7 mouse cellular contexts compared by ENCODE assay signal in the genomic region with DNA sequence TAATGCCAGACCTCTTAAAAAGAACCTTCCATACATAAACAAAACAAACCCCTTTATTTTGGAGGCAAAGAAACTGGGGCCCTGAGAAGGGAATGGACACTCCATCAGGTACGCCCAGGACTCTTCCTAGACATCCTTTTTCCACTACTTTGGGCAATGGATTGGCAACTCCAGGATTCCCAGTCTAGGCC. TPM values are rescaled to one million over a fixed set of nuclear protein-coding genes. Genes with fewer than 3 reads are reported as not detected.
DNase-seq lines count a peak whose midpoint lies in the region; ATAC-seq lines count a peak whose summit lies in the region.

A gene (minus strand): TSS at position 67 of the 191 bp plus-strand sequence.

- H3K27ac ChIP-seq in lung, embryonic 15.5 days: peak within 1 kb of the TSS; percentile 97
- H3K27ac ChIP-seq in embryonic facial prominence, embryonic 12.5 days: peak within 1 kb of the TSS; percentile 77
- peak within 1 kb of the TSS; percentile 95 for H3K27ac ChIP-seq in intestine, embryonic 15.5 days
- peak within 1 kb of the TSS; percentile 97 for H3K27ac ChIP-seq in neural tube, embryonic 15.5 days (replicated peaks)

- no peak for ATAC-seq in lung, embryonic 15.5 days (ENCODE audit: borderline replicate concordance, extremely low read depth, low FRiP score, low TSS enrichment)
- ATAC-seq in embryonic facial prominence, embryonic 12.5 days (ENCODE audit: insufficient number of reproducible peaks, insufficient read depth, low FRiP score, low TSS enrichment): no peak
- no peak for ATAC-seq in intestine, embryonic 15.5 days
- no peak for ATAC-seq in neural tube, embryonic 15.5 days (ENCODE audit: low FRiP score)

- 9% methylated on average over 1 of the region's 1 CpGs for WGBS in lung, embryonic 15.5 days
- 24% methylated on average over 1 of the region's 1 CpGs for WGBS in embryonic facial prominence, embryonic 12.5 days
- WGBS in intestine, embryonic 15.5 days: 7% methylated on average over 1 of the region's 1 CpGs
- WGBS in neural tube, embryonic 15.5 days: 22% methylated on average over 1 of the region's 1 CpGs

- H3K4me1 ChIP-seq in lung, embryonic 15.5 days: peaks cover 47% of the 10 kb centered on the region
- peaks cover 35% of the 10 kb centered on the region for H3K4me1 ChIP-seq in embryonic facial prominence, embryonic 12.5 days
- H3K4me1 ChIP-seq in intestine, embryonic 15.5 days (replicated peaks): peaks cover 41% of the 10 kb centered on the region
- peaks cover 56% of the 10 kb centered on the region for H3K4me1 ChIP-seq in neural tube, embryonic 15.5 days

- no peak for DNase-seq in lung, postnatal 36 days
- no peak for DNase-seq in embryo, embryonic 10.5 days (ENCODE audit: low spot score)
- no peak for DNase-seq in gastrocnemius, adult 18-20 months (ENCODE audit: low spot score)

- H3K4me3 ChIP-seq in lung, embryonic 15.5 days: peak within 1 kb of the TSS; percentile 86
- peak within 1 kb of the TSS; percentile 79 for H3K4me3 ChIP-seq in embryonic facial prominence, embryonic 12.5 days
- peak within 1 kb of the TSS; percentile 87 for H3K4me3 ChIP-seq in intestine, embryonic 15.5 days (replicated peaks)
- peak within 1 kb of the TSS; percentile 98 for H3K4me3 ChIP-seq in neural tube, embryonic 15.5 days (replicated peaks)

- H3K36me3 ChIP-seq in lung, embryonic 15.5 days: peaks cover 11% of the 10 kb centered on the region
- peaks cover 9% of the 10 kb centered on the region for H3K36me3 ChIP-seq in embryonic facial prominence, embryonic 12.5 days
- H3K36me3 ChIP-seq in intestine, embryonic 15.5 days: peaks cover 4% of the 10 kb centered on the region; the same call in 1 of the 2 replicates
- no peaks in the 10 kb centered on the region for H3K36me3 ChIP-seq in neural tube, embryonic 15.5 days

- H3K9me3 ChIP-seq in lung, embryonic 15.5 days: no peaks in the 10 kb centered on the region
- H3K9me3 ChIP-seq in embryonic facial prominence, embryonic 12.5 days: no peaks in the 10 kb centered on the region
- H3K9me3 ChIP-seq in intestine, embryonic 15.5 days: no peaks in the 10 kb centered on the region
- H3K9me3 ChIP-seq in neural tube, embryonic 15.5 days (replicated peaks): no peaks in the 10 kb centered on the region

- peak within 1 kb of the TSS; percentile 88 for H3K4me2 ChIP-seq in lung, embryonic 15.5 days
- H3K4me2 ChIP-seq in embryonic facial prominence, embryonic 12.5 days (replicated peaks): peak within 1 kb of the TSS; percentile 57
- H3K4me2 ChIP-seq in intestine, embryonic 15.5 days (replicated peaks): peak within 1 kb of the TSS; percentile 63
- H3K4me2 ChIP-seq in neural tube, embryonic 15.5 days: peak within 1 kb of the TSS; percentile 78

- H3K9ac ChIP-seq in lung, embryonic 15.5 days: peak within 1 kb of the TSS; percentile 86
- H3K9ac ChIP-seq in embryonic facial prominence, embryonic 12.5 days: peak within 1 kb of the TSS; percentile 71
- H3K9ac ChIP-seq in intestine, embryonic 15.5 days: peak within 1 kb of the TSS; percentile 79
- peak within 1 kb of the TSS; percentile 96 for H3K9ac ChIP-seq in neural tube, embryonic 15.5 days (replicated peaks)

- H3K27me3 ChIP-seq in lung, embryonic 15.5 days: peaks cover 4% of the 10 kb centered on the region; the same call in 1 of the 2 replicates
- 0 out of 2 replicates have a peak, but pooled peaks cover 4% of the 10 kb centered on the region for H3K27me3 ChIP-seq in embryonic facial prominence, embryonic 12.5 days
- 0 out of 2 replicates have a peak, but pooled peaks cover 2% of the 10 kb centered on the region for H3K27me3 ChIP-seq in intestine, embryonic 15.5 days (replicated peaks)
- 0 out of 2 replicates have a peak, but pooled peaks cover under 1% of the 10 kb centered on the region for H3K27me3 ChIP-seq in neural tube, embryonic 15.5 days (replicated peaks)

RNA-seq across cellular contexts. Expression of the gene that starts here (rescaled TPM):
- 12.5 and 17.3 TPM in 2 replicates for polyA plus RNA-seq in lung, embryonic 15.5 days (2015; fragmentation: Nextera tagmentation; extraction: Ambion mirVana)
- polyA plus RNA-seq in embryonic facial prominence, embryonic 12.5 days (2016; fragmentation: Nextera tagmentation; extraction: Ambion mirVana): 14.2 and 14.7 TPM in 2 replicates
- polyA plus RNA-seq in intestine, embryonic 15.5 days (2015; fragmentation: Nextera tagmentation; extraction: Ambion mirVana): 11.7 and 12.0 TPM in 2 replicates
- polyA plus RNA-seq in neural tube, embryonic 15.5 days (2015; fragmentation: Nextera tagmentation; extraction: Ambion mirVana): 15.7 and 19.8 TPM in 2 replicates
- total RNA-seq in gastrocnemius, adult 18-20 months (2021): 1 to 10 TPM; 3.1 to 3.9 TPM
